Mouse (Mus musculus): Measurements from ENCODE around the gene Trim7.
A peak's percentile ranks its signal among the peaks of the same experiment; 100 is the strongest.
"Not testable (repeated sequence)": the region's sequence is repeated elsewhere in the genome, so short reads cannot be mapped to it uniquely, and the experiment has no call there.

The Trim7 gene

DNA sequence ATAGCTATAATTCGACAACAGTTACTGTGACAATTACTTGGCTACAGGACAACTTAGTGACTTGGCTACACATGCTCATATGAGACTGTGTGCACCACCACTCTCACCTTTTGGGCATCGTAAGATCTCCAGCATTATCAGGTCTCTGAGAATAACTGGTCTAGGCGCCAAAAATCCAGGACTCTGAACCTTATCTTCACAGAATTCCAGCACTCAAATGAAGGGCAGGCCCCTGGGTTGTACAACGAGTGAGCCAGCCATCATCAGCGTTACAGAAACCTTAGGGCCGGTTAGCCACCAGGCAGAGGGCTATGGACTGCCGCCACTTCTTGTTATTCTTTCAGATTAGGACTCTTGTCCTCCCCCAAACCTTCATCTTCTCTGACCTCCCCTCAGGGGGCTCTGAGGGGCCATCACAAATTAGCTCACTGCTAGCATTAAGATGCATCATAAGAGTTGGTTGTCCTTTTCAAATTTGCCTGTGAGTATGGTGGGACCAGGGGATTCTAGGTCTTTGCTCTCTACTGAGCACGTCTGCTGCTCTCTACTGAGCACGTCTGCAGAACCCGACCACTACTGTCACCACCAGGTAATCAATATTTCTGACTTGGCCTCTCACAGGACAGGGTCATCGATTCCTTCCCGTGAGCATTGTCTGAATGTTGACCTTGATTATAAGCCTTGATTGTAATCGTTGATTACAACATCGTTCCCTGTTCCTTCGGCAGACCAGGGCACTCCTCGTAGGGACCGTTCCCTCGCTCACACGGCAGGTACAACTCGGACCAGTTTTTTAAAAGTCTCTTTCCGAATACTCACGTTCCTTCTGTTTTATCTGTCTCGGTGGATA lies 26.9 kb downstream of the Trim7 start:
- no peak for DNase-seq

DNA sequence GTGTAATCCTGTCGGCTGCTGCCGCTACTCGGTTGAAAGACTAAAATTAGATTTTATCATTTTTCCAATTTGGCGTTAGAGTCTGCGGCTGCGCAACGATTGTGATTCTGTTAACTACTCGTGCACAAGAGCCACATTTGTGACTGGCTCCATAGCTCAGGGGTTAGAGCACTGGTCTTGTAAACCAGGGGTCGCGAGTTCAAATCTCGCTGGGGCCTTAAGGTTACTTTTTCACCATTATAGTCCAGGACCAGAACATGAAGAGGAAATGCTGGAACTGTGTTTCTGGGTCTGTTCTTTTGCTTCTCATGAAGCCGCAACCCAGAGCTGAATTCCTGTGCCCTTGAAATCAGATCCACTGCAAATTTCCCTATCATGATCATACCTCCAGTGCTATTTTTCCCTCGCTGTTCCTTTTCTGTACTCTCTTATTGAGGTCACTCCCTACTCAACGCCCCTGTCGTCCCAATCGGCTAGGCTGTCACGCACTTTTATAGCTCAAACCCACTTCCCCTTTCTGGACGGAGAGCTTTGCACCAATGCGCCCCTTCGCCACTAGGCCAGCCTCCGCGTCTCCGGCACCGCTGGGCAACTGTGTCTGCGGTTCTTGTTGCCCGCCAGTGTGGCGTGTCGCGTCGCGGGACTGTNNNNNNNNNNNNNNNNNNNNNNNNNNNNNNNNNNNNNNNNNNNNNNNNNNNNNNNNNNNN lies 27.7 kb downstream of the Trim7 start:
- DNase-seq = peak; percentile 90

DNA sequence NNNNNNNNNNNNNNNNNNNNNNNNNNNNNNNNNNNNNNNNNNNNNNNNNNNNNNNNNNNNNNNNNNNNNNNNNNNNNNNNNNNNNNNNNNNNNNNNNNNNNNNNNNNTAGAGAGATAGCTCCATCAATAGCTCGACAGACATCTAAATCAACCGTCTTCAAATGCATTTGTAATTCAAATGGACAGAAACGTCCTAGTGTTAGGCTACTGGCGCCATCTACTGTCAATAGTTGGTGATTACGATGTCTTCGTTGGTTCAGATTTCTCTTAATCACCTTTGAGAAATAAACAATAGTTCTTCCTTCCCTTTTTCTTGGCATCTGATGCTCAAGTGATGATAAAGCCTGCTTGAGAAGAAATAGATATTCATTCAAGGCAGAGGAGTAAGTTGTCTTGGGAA lies 33.1 kb downstream of the Trim7 start:
- peak; percentile 51 for DNase-seq

DNA sequence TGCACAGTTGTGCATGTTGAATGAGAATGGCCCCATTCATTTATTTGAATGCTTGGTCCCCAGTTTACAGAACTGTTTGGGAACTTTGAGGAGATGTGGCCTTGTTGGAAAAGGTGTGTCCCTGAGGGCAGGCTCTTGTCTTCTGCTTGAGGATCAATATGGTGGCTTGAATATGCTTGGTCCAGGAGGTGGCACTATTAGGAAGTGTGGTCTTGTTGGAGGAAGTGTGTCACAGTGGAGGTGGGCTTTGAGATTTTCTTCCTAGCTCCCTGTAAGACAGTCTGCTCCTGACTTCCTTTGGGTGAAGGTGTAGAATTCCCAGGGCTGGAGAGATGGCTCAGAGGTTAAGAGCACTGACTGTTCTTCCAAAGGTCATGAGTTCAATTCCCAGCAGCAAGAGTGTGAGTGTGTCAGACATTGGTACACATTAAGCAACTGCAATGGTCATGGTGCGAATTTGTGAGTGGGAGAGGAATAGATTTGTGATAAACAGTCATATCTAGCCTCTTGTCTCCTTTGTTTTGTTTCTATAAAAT lies 36.9 kb downstream of the Trim7 start:
- DNase-seq = no peak

DNA sequence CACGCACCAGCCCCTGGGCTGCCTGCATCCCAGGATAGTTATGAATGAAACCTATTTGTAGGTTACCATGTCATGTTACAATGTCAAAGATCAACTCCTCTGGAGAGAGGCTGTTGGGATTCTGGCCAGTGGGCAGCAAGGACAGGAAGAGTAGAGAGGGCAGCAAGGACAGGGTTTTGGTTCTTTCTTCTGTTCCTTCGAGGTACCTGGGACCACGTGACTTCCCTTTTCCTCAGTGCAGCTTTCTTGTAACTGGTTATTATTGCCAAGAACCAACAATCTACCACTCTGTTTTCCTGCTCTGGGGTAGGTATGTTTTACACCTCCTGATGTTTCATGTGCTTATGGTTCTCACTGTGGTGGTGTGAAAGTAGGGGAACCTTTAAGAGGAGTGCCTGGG lies 37.9 kb downstream of the Trim7 start:
- no peak for DNase-seq

DNA sequence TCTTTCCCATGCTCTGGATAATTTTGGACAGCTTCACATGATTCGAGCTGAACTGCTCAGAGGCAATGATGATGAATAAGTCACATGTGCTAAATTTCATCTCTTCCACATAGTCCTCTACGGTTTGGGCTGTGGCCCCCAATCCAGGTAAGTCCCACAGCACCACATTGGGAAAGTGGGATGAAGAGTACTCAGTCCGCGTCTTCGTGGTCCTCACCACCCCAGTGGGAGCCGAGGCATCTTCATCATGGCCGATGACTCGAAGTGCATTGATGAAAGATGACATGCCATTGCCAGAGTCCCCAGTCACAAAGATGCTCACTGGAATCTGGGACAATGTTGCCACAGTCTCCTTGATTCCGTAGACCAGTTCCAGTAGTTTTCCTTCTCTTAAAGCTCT lies 40.5 kb downstream of the Trim7 start:
- no peak for DNase-seq

DNA sequence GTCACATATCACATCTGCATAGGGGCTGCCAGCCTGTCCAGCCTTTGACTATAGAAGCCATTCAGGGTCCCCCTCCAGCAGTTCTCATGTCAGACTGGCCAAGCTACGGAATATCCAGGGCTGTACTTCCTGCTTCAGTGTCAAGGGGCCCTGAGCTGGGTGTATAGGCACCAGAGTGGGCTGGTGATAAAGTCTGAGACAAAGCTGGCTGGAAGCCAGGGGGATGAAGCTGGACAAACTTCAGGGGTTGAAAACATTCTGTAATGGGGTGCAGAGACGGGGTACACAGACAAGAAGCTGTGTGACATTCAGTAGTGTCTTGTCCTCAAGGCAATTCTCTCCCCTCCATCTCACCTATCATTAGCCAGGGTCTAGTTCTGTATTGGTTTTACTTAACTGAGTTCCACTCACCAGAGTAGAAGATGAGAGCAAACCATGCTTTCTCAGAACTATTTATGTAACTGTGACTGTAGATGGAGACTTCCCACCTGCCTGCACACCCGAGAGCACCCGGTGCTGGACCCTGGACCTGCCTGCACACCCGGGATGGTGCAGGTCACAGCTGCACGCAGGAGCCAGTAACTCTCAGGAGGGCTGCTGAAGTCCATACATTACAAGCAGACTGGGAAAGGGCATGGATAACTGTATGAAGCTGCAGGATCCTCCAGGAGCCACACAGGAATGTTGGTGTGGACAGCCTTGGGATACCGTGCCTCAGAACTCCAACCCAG lies 43.6 kb downstream of the Trim7 start:
- DNase-seq = no peak

DNA sequence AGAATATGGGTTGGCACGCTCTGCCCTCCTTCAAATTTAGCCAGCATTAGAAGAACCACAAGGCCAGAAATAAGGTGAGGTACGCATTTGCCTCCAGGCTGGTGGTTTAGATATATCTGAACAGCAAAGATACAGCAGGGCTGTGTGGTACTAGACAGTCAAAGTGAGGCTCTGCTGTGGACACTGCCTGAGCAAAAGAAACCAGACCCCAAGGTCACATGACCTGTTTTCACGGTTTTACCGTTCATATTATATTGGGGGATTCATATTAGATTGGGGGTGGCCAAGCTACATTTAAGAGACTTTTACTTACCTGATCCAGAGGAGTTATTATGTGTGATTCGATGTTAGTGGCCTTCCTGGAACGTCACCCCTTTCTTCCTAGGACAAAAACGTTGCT lies 44.8 kb downstream of the Trim7 start:
- no peak for DNase-seq

DNA sequence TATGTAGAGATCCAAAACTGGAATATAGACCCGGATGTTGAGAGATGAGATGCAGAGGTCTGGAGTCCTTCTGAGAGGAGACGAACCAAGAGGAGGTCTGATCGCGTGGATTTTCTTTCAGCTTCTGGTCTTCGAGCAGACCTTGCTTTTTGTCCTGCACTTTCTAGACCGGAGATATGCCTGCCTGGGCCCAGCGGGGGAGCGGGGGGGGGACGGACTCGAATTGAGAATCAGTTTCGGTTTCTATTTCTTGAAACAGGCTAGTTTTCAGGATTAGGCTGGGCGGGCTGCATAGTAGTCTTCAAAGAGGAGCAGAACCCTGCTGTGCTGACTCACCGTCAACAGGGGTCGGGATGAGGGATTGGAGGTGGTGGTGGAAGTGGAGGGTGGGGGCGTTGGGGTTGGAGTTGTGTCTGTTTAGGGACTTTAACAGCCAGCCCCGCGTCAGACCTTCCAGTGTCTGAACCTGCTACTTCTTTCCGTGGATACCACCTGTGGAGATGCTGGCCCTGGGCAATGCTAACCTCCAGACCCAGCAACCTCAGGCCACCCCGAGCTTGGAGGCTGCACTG lies 45.3 kb downstream of the Trim7 start, which contains the start of gene Irgm1:
Gene Irgm1, minus strand, starts transcription at position 483 of the 572 bp plus-strand sequence.
- DNase-seq = peak; percentile 77

DNA sequence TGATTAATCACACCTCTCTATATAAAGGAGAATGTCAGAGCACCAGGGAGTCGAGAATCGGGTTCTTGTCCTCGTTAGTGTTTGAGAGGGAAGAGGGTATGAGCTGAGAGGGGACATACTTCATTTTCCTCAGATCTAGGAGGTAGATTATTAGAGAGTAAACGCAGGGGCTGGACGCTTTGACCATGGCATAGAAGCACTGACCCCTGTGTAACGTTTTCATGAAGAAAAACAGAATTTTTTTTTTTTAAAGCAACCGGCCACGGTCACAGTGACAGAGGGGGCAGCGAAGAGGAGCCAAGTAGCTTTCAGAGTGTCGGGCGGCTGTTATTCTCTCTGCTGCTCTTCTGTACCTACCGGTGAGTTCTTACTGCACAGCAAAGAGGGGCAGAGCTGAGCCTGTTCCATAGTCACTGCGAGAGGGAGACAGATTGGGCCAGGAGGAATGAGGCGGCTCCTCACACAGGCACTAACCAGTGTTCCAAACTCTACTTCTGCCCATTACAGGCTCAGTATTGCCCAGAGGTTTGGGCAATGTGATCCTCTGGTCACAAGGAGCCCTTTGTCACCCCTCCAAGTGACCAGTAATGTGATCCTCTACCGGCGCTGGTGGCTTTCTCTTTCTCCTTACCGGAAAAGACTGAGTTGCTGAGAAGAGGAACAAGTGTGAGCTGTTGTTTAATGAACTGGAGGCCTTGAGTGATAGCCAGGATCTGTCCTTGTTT lies 46.0 kb downstream of the Trim7 start:
- peak; percentile 57 for DNase-seq

DNA sequence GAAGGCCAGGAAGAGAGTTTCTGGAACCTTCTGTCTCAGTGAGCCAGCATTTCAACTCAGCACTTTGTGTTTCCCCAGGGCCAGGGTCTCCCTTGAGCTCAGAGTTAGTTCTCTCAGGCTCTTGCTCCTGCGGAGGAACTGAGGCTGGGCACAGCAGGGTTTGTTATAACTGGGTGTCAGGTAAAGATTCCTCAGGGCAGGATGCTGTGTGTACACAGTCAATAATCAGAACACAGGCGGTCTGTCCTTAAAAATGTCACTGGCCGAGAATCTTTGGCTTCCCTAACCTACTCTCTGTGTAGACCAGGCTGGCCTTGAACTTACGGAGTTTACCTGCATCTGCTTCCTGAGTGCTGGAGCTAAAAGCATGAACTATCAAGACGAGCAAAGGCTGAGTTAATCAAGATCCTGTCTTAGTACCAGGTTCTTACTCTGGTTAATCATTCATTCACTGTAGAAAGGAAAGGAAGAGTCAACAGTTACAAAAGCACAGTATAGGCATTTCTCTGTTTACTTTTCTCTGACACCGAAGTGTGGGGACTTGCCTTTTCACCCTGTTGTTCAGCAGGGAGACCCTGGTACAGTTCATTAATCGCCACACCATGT lies 46.9 kb downstream of the Trim7 start:
- no peak for DNase-seq

DNA sequence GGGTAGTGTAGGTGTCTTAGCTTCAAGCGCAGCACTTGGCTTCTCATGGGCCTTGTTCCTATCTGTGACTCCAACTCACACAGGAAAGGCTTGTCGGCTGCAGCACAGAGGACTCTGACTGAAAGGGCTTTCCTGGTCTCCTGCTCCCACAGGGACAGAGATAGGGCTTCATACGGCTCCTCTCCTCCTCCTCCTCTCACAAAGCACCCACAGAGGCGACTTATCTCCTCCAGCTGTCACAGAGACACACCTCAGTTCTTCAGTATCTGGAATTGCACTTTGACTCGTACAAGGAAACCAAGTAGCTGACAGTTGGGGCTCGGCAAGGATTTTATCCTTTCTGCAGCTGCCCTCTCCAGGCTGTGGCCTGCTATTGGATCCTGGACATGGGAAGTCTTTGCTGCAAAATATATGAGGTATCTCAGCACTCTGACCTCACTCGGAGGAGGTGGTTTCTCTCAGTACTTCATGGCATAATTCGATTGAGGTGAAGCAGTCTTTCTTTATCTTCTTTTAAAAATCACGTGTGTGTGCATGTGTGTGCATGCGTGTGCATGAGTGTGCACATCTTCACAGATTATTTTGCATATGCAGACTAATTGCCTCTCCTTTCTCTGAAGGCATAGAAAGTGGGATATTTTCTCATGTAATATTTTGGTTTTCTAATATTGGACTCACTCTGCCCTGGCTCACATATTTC lies 47.8 kb downstream of the Trim7 start:
- no peak for DNase-seq

DNA sequence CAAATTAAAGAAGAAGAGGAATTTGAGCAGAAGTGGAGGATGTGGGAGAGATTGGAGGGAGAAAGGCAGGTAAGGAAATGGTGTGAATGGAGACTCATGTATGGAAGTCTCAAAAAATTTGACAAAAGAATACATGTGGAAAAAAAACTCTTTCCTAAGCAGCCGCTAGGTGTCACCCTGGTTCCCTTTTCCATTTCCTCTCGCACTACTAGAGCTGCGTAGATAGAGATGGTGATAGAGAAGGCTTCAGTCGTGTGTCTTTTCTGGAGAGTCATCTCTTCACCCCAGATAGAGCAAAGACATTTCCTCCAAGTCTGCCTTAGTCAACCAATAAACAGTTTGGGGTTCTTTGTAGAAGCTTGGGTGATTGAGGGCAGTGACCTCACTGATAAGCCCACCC lies 48.5 kb downstream of the Trim7 start:
- peak; percentile 76 for DNase-seq

DNA sequence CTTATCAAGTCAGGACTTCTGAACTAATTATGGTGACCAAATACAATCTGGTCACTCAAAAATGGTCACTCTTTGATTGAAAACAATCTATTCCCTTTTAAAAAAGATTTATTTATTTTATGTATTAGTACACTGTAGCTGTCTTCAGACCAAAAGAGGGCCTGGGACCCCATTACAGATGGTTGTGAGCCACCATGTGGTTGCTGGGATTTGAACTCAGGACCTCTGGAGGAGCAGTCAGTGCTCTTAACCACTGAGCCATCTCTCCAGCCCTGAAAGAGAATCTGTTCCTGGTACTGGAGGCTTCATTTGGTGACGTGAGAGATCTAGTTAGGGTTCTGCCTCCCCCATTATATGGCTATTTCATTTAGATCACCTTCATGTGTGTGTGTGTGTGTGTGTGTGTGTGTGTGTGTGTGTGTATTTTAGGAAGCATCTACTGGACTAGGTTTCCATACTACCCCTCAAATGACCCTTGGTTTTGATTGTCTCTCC lies 49.5 kb downstream of the Trim7 start:
- DNase-seq = not testable (repeated sequence)

DNA sequence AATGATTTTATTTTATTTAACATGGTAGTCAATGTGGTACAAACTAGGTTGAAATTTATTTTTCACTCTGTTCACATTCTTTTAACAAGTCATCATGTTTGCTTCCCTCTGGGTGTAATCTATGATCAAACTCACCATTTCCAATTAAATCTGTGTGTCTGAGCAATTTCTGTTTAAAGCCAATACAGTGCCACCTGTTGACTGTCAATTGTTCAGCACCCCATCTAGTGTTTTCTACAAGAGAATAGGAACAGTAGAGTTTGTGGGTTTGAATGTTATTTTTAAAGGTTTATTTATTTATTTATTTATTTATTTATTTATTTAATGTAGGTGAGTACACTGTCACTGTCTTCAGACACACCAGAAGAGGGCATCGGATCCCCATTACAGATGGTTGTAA lies 50.7 kb downstream of the Trim7 start:
- DNase-seq = no peak

DNA sequence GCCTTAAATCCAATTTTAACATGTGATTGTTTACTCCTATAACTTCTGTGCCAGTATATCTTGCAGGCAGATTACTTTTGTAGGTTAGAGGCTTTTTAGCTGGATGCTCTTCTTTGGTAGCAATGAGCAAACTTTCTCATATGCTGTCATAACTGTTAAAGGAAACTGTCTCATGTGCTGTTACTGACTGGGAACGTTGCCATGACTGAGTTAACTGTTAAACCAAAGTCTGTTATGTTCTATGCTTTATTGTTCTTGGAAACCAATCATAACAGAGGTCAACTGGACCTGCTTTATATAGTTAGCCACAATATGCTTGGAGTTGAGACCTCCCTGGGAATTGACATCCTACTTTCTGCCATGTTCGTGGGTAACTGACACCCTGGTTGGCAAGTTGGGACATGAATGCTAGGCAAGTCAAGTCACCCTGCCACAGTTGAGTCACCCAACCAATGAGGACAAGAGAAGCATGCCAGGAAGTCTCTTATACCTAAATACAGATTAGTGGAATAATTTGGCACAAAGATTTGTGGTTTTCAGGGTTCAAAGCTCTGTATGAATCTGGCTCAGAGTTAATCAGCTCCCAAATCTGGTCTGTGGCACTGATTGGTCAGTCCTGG lies 73.0 kb downstream of the Trim7 start:
- DNase-seq = no peak

DNA sequence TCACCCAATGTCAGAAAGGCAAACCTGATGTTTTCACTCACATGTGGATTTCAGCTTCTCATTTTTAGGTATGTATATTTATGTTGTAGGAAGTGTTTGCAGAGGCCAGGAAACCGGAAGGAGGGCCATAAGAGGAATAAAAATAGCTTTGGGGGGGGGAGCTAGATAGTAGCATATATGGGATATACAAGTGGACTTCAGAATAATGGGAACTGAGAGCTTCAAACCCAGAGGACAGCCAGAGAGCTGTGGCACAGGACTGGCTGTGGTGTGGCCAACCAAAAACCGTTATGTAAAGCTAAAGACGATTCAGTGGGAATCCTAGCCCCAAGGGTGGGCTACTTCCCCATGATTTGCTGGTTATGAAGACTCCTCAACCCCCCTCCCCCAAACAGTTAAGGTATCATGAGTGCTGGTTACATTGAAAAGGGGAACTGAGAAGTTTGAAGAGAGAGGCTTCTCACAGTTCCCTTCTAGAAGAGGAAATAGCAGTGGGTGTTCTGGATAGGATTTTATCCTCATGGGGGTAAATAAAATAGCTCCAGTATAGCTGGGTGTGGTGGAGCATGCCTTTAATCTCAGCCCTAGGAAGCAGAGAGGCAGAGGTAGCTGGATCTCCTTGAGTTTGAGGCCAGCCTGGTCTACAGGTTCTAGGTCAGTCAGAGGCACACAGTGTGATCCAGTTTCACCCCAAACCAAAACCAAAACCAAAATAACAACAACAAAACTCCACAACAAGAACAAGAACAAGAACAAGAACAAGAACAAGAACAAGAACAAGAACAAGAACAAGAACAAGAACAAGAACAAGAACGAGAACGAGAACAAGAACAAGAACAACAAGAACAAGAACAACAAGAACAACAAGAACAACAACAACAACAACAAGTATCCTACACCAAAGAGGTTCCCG lies 75.0 kb downstream of the Trim7 start:
- not testable (repeated sequence) for DNase-seq

DNA sequence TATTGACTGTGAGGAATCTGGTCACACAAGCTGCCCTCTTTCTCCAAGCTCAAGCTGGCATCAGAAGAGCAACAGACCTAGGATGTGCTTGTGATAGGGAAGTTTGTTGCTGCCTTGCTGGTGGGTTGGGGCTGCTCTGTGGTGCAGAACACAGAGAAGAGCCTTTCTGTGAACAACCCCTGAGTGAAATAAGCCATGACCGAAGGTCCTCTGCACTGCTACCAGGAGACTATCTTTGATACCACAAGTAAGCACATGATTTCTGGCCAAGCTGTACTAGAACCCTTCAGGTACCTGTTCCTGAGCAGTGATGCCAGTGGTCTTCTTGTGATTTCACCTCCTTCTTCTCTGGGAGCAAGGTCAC lies 75.6 kb downstream of the Trim7 start:
- DNase-seq = not testable (repeated sequence)
